Mouse (Mus musculus) myocyte (in vitro differentiated cells): ENCODE data around the gene Izumo2.

ENCODE experiments used
- CEBPB ChIP-seq: IDR thresholded peaks from 2 replicates; pipeline ENCODE4 v1.6.1; 2011; ENCODE audit warnings: mild to moderate bottlenecking, moderate library complexity; ENCODE audit not compliant: poor library complexity, insufficient read depth, severe bottlenecking
- E2F4 ChIP-seq: IDR thresholded peaks from one replicate; pipeline ENCODE4 v1.6.1; 2011; ENCODE audit warnings: mild to moderate bottlenecking, control low read depth, moderate library complexity; ENCODE audit not compliant: insufficient read depth
- MAX ChIP-seq: IDR thresholded peaks from one replicate; pipeline ENCODE4 v1.6.1; 2011; ENCODE audit warnings: low read depth, mild to moderate bottlenecking, control low read depth
- MYOD1 ChIP-seq, 3 experiments: IDR thresholded peaks; one replicate each; pipeline ENCODE4 v1.6.1; 2011; ENCODE audit warnings: control low read depth in 2 of 3, low read depth in 2 of 3, mild to moderate bottlenecking in 2 of 3, moderate library complexity in 1 of 3; ENCODE audit not compliant: insufficient read length in 2 of 3, control insufficient read depth in 1 of 3
- MYOG ChIP-seq, 3 experiments: IDR thresholded peaks; one replicate each; pipeline ENCODE4 v1.6.1; 2011; ENCODE audit warnings: control low read depth in 2 of 3, low read depth in 2 of 3, mild to moderate bottlenecking in 2 of 3; ENCODE audit not compliant: insufficient read length in 2 of 3, control insufficient read depth in 1 of 3, insufficient read depth in 1 of 3
- POLR2A ChIP-seq: IDR thresholded peaks from one replicate; pipeline ENCODE4 v1.6.1; 2011; ENCODE audit warnings: low read depth, mild to moderate bottlenecking, control low read depth, moderate library complexity; ENCODE audit not compliant: insufficient read length
- POLR2AphosphoS2 ChIP-seq: IDR thresholded peaks from one replicate; pipeline ENCODE4 v1.6.1; 2011; ENCODE audit warnings: low read depth, control low read depth; ENCODE audit not compliant: insufficient read length
- REST ChIP-seq: IDR thresholded peaks from one replicate; pipeline ENCODE4 v1.6.1; 2011; ENCODE audit warnings: mild to moderate bottlenecking, control low read depth, moderate library complexity; ENCODE audit not compliant: insufficient read depth, insufficient read length
- SRF ChIP-seq: IDR thresholded peaks from one replicate; pipeline ENCODE4 v1.6.1; 2011; ENCODE audit warnings: low read depth; ENCODE audit not compliant: control insufficient read depth, insufficient read length
- TCF12 ChIP-seq: IDR thresholded peaks from one replicate; pipeline ENCODE4 v1.6.1; 2011; ENCODE audit warnings: mild to moderate bottlenecking, control low read depth; ENCODE audit not compliant: poor library complexity, insufficient read depth, severe bottlenecking
- TCF3 ChIP-seq: IDR thresholded peaks from one replicate; pipeline ENCODE4 v1.6.1; 2011; ENCODE audit warnings: low read depth, control low read depth; ENCODE audit not compliant: insufficient read length
- USF1 ChIP-seq: IDR thresholded peaks from one replicate; pipeline ENCODE4 v1.6.1; 2011; ENCODE audit warnings: low read depth, mild to moderate bottlenecking, control low read depth, moderate library complexity

GRCm38 (mm10) chr7:44683656-44684055, 24.9 kb upstream of the Izumo2 start:
- TF ChIP-seq TCF12 (no peak), POLR2AphosphoS2 (no peak), E2F4 (no peak), POLR2A (no peak), MYOG (IDR thresholded peaks at IDR 0.05; ENCODE audit: control insufficient read depth in 1 of 3, insufficient read depth in 1 of 3, insufficient read length in 2 of 3, low read depth in 2 of 3) (no peak), MAX (no peak), MYOD1 (IDR thresholded peaks at IDR 0.05; ENCODE audit: control insufficient read depth in 1 of 3, insufficient read length in 2 of 3, low read depth in 2 of 3) (no peak), USF1 (no peak), CEBPB (no peak), TCF3 (no peak), REST (no peak), SRF (no peak)
